Mouse (Mus musculus) midbrain, embryonic 14.5 days (tissue): ENCODE results near the gene Rnf182. TPM values are rescaled to one million over a fixed set of nuclear protein-coding genes. Genes with fewer than 3 reads are reported as not detected.

Experiments used
- ATAC-seq: fragments of 200-750 bp; cut with Nextera tagmentation; 2 replicates; pipeline ENCODE4 v1.8.0; 2017; ENCODE audit warnings: moderate number of reproducible peaks, moderate library complexity; ENCODE audit not compliant: low FRiP score, low TSS enrichment
- DNase-seq: peaks from one replicate; pipeline ENCODE4 v3.0.0-alpha.2; 2015
- H3K27ac ChIP-seq: fragments of 300-500 bp; sonication (generic); replicated peaks from 2 replicates; pipeline ENCODE4 v1.5.1; 2014; ENCODE audit warnings: mild to moderate bottlenecking, low read depth, low read length, moderate library complexity
- H3K27me3 ChIP-seq: fragments of 300-500 bp; sonication (generic); 2 replicates; pipeline ENCODE4 v1.6.1; 2014; ENCODE audit warnings: low read length, control low read depth, mixed read lengths; ENCODE audit not compliant: control insufficient read depth, insufficient read depth
- H3K36me3 ChIP-seq: fragments of 300-500 bp; sonication (generic); 2 replicates; pipeline ENCODE4 v1.6.1; 2014; ENCODE audit warnings: low read length, control low read depth; ENCODE audit not compliant: control insufficient read depth, insufficient read depth
- H3K4me1 ChIP-seq: fragments of 300-500 bp; sonication (generic); 2 replicates; pipeline ENCODE4 v1.6.1; 2014; ENCODE audit warnings: mild to moderate bottlenecking, antibody characterized with exemption, low read length, control low read depth; ENCODE audit not compliant: control insufficient read depth, insufficient read depth
- H3K4me2 ChIP-seq: fragments of 300-500 bp; sonication (generic); 2 replicates; pipeline ENCODE4 v1.6.1; 2014; ENCODE audit warnings: mild to moderate bottlenecking, low read length, moderate library complexity
- H3K4me3 ChIP-seq: fragments of 300-500 bp; sonication (generic); replicated peaks from 2 replicates; pipeline ENCODE4 v1.5.1; 2014; ENCODE audit warnings: low read depth, low read length
- H3K9ac ChIP-seq: fragments of 300-500 bp; sonication (generic); replicated peaks from 2 replicates; pipeline ENCODE4 v1.6.1; 2014; ENCODE audit warnings: mild to moderate bottlenecking, low read length, moderate library complexity
- H3K9me3 ChIP-seq: fragments of 300-500 bp; sonication (generic); 2 replicates; pipeline ENCODE4 v1.6.1; 2016; ENCODE audit warnings: low read length, control low read depth, mixed read lengths; ENCODE audit not compliant: control insufficient read depth
- WGBS: fragments of 180-500 bp; shearing (Covaris S2); extraction: QIAGEN DNeasy Blood & Tissue Kit; methylation state at CpG from one replicate; pipeline ENCODE4 v1.1.7; 2014; 5-methylcytosine and 5-hydroxymethylcytosine counted together
- polyA plus RNA-seq: library from polyadenylated mRNA; unstranded; fragments of >200 nt; fragmentation: Nextera tagmentation; extraction: Ambion mirVana; gene quantifications from 2 replicates; pipeline ENCODE4 v1.2.1, GENCODE M21; 2014

The Rnf182 gene
- polyA plus RNA-seq, 1 experiment from 2014 or later = 32.7 TPM

DNA sequence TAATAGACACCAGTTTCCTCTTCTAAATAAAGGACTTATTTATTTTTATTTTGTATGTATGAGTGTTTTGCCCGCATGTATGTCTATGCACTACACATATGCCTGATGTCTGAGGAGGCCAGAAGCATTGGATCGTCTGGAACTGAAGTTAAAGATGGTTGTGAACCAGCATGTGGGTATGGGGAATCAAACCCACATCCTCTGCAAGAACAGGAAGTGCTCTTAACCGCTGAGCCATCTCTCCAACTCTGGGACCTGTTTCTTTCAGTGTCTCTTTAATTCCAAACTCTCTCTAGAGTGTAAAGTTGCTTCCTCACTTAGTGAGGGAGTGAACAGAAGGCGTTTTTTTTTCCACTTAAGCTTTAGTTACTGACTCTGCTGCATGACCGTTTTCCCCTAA lies 12.4 kb downstream of the Rnf182 start:
- WGBS = 90% methylated on average over 5 of the region's 5 CpGs
- no peak overlapping the region for H3K4me3 ChIP-seq
- no peaks in the 10 kb centered on the region for H3K36me3 ChIP-seq
- no peaks in the 10 kb centered on the region for H3K4me1 ChIP-seq
- no peaks in the 10 kb centered on the region for H3K9me3 ChIP-seq
- no peak for ATAC-seq
- H3K27ac ChIP-seq = no peak overlapping the region
- no peak overlapping the region for H3K9ac ChIP-seq
- no peak for DNase-seq
- no peaks in the 10 kb centered on the region for H3K27me3 ChIP-seq
- no peak overlapping the region for H3K4me2 ChIP-seq

- no peak overlapping the region for H3K9ac ChIP-seq
- H3K27ac ChIP-seq = no peak overlapping the region
- H3K4me2 ChIP-seq = no peak overlapping the region
- no peaks in the 10 kb centered on the region for H3K4me1 ChIP-seq
- 94% methylated on average over 7 of the region's 7 CpGs for WGBS
- no peak overlapping the region for H3K4me3 ChIP-seq
- ATAC-seq = no peak
- no peaks in the 10 kb centered on the region for H3K36me3 ChIP-seq
- H3K27me3 ChIP-seq = no peaks in the 10 kb centered on the region
- H3K9me3 ChIP-seq = no peaks in the 10 kb centered on the region
- no peak for DNase-seq
Measured at GRCm38 (mm10) chr13:43629785-43630184, 14.3 kb downstream of the Rnf182 start.

- Histone ChIP-seq H3K9me3 (no peaks in the 10 kb centered on the region), H3K27ac (no peak overlapping the region), H3K4me2 (no peak overlapping the region), H3K27me3 (no peaks in the 10 kb centered on the region), H3K36me3 (no peaks in the 10 kb centered on the region), H3K9ac (no peak overlapping the region), H3K4me1 (no peaks in the 10 kb centered on the region), H3K4me3 (no peak overlapping the region)
- ATAC-seq (no peak), DNase-seq (no peak)
- WGBS = 97% methylated on average over 6 of the region's 6 CpGs
Measured at GRCm38 (mm10) chr13:43631266-43631665, 15.8 kb downstream of the Rnf182 start.

DNA sequence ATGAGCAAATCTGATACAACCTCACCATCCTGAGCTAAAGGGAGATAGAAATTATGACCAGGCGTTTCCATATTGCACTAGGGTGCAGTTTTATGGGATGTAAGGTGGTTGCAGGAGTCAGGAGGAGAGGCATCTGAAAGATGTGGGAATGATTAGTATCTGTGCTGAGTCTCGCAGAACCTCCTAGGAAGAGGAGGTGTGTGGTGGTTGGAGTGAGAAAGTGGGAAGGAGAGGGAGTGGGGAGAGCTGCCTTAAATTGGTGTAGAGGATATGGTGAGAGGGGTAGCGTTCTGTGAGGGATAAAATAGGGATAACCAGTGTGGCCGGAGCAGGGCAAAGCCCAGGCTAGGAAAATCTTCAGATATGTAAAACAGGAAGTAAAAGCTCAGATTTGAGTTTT lies 17.5 kb downstream of the Rnf182 start:
- Histone ChIP-seq H3K27me3 (no peaks in the 10 kb centered on the region), H3K4me1 (no peaks in the 10 kb centered on the region), H3K36me3 (no peaks in the 10 kb centered on the region), H3K4me2 (no peak overlapping the region), H3K4me3 (no peak overlapping the region), H3K27ac (no peak overlapping the region), H3K9ac (no peak overlapping the region), H3K9me3 (no peaks in the 10 kb centered on the region)
- no peak for ATAC-seq
- DNase-seq = no peak
- 91% methylated on average over 4 of the region's 4 CpGs for WGBS

DNA sequence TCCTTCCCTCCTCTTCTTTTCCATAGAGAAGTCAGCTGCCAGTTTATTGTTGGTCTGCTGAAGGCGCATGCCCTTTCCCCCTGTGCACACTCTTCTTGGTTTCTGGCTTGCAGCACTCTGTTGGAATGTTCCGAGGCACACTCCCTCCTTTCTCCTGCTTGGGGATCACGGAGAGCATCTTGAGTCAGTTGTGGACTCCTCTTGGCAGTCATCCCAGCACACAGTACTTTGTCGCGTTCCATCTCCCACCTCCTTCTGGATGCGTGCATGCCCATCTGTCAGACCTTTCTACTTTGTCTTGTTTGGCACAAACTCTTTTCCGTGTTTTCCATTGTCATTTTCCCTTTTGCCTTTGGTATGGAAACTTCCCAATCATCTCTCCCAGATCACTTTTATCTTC lies 22.2 kb downstream of the Rnf182 start:
- no peak overlapping the region for H3K4me3 ChIP-seq
- no peak overlapping the region for H3K4me2 ChIP-seq
- H3K9ac ChIP-seq = no peak overlapping the region
- no peaks in the 10 kb centered on the region for H3K4me1 ChIP-seq
- DNase-seq = no peak
- WGBS = 83% methylated on average over 7 of the region's 7 CpGs
- H3K27ac ChIP-seq = no peak overlapping the region
- H3K27me3 ChIP-seq = no peaks in the 10 kb centered on the region
- no peak for ATAC-seq
- H3K9me3 ChIP-seq = no peaks in the 10 kb centered on the region
- no peaks in the 10 kb centered on the region for H3K36me3 ChIP-seq

GRCm38 (mm10) chr13:43644991-43645390 lies 29.5 kb downstream of the Rnf182 start:
- Histone ChIP-seq H3K9ac (no peak overlapping the region), H3K27me3 (no peaks in the 10 kb centered on the region), H3K4me2 (no peak overlapping the region), H3K27ac (no peak overlapping the region), H3K9me3 (no peaks in the 10 kb centered on the region), H3K4me1 (peaks cover 11% of the 10 kb centered on the region), H3K36me3 (no peaks in the 10 kb centered on the region), H3K4me3 (no peak overlapping the region)
- 53% methylated on average over 1 of the region's 1 CpGs for WGBS
- ATAC-seq = no peak
- no peak for DNase-seq

DNA sequence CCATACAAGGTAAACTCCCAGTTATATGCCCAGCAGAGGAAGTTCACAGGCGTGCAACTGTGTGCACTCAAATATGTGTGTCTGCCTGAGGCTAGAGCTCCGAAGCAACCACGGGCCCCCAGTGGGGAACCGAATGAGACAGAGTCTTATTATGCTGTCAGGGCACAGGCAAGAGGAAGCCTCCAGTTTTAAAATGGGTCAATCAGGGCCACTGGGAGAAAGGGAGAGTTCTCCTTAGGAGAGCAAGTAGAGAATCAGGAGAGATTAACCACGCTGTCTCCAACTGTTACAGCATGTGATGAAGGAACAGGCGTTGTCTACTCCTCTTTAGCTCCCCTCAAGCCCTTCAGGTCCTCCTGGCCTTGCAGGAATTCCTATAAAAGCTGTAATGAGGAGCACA lies 33.0 kb downstream of the Rnf182 start:
- peaks cover 17% of the 10 kb centered on the region for H3K4me1 ChIP-seq
- no peak overlapping the region for H3K9ac ChIP-seq
- no peaks in the 10 kb centered on the region for H3K36me3 ChIP-seq
- peak; percentile 37 for DNase-seq
- no peaks in the 10 kb centered on the region for H3K9me3 ChIP-seq
- H3K27me3 ChIP-seq = no peaks in the 10 kb centered on the region
- peak overlapping the region; percentile 52; the same call in 1 of the 2 replicates for H3K27ac ChIP-seq
- H3K4me3 ChIP-seq = no peak overlapping the region
- ATAC-seq = no peak
- no peak overlapping the region for H3K4me2 ChIP-seq
- 46% methylated on average over 6 of the region's 6 CpGs for WGBS

DNA sequence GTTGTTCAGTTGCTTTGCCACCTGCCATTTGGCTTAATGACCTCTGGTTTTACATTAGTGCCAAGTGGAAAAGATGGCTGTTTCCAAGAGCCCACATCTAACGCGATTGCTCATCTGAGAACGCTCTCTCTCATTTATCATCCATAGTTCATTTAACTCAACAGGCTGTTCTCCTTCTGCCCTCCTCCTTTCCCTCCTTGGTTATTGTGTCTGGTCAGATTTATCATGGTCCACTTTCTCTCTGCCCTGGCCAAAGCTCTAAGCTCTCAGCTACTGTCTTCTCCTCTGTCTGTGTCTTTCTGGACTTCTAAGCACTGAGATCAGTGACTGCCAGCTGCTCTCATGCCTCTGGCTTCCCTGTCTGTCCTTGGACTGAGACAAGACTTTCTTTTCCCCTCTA lies 35.8 kb downstream of the Rnf182 start:
- Histone ChIP-seq H3K4me1 (peaks cover 17% of the 10 kb centered on the region), H3K27ac (no peak overlapping the region), H3K9me3 (no peaks in the 10 kb centered on the region), H3K4me2 (no peak overlapping the region), H3K27me3 (no peaks in the 10 kb centered on the region), H3K9ac (no peak overlapping the region), H3K4me3 (no peak overlapping the region), H3K36me3 (no peaks in the 10 kb centered on the region)
- ATAC-seq = no peak
- 85% methylated on average over 3 of the region's 3 CpGs for WGBS
- DNase-seq = no peak

GRCm38 (mm10) chr13:43654091-43654490 lies 38.6 kb downstream of the Rnf182 start:
- no peaks in the 10 kb centered on the region for H3K9me3 ChIP-seq
- H3K4me1 ChIP-seq = peaks cover 9% of the 10 kb centered on the region
- WGBS = 85% methylated on average over 6 of the region's 6 CpGs
- H3K4me2 ChIP-seq = no peak overlapping the region
- no peak overlapping the region for H3K27ac ChIP-seq
- ATAC-seq (no peak), DNase-seq (no peak)
- H3K9ac ChIP-seq = no peak overlapping the region
- no peaks in the 10 kb centered on the region for H3K36me3 ChIP-seq
- H3K4me3 ChIP-seq = no peak overlapping the region
- H3K27me3 ChIP-seq = no peaks in the 10 kb centered on the region
